ENCODE assay signal across 9 mouse cellular contexts in genomic region chr4:120680953-120681352, GRCm38 (mm10). TPM values are rescaled to one million over a fixed set of nuclear protein-coding genes. Genes with fewer than 3 reads are reported as not detected.
DNase-seq lines count a peak whose midpoint lies in the region; ATAC-seq and TF ChIP-seq lines count a peak whose summit lies in the region.
"Had no signal": no experiment of that assay in that cellular context is flagged by ENCODE, and none has a peak within 500 bp of the region (broad histone marks: within the 10 kb centered on the region; RNA-seq: fewer than 3 reads in every experiment).

No protein-coding gene starts in this region.

- H3K36me3 ChIP-seq in heart, postnatal 0 days (replicated peaks; ENCODE audit: control insufficient read depth, insufficient read depth, low read length) = no peaks in the 10 kb centered on the region
- no peaks in the 10 kb centered on the region for H3K36me3 ChIP-seq in heart, embryonic 12.5 days
- no peaks in the 10 kb centered on the region for H3K36me3 ChIP-seq in lung, embryonic 14.5 days (ENCODE audit: insufficient read depth)
- H3K36me3 ChIP-seq: neural tube, embryonic 13.5 days had no signal

- no peak overlapping the region for H3K4me2 ChIP-seq in heart, postnatal 0 days (ENCODE audit: low read depth, low read length)
- no peak overlapping the region for H3K4me2 ChIP-seq in heart, embryonic 12.5 days
- H3K4me2 ChIP-seq in lung, embryonic 14.5 days = no peak overlapping the region
- H3K4me2 ChIP-seq: neural tube, embryonic 13.5 days had no signal

- peak; percentile 70 for TF ChIP-seq CTCF in heart, postnatal 0 days (IDR thresholded peaks at IDR 0.05; ENCODE audit: low read depth)
- peak; percentile 84 for TF ChIP-seq CTCF in cortical plate, adult 2 months (IDR thresholded peaks at IDR 0.05; ENCODE audit: extremely low read depth, insufficient read depth, low read length)
- peak; percentile 80 for TF ChIP-seq CTCF in lung, embryonic 14.5 days (IDR thresholded peaks at IDR 0.05; ENCODE audit: low read depth)

- TF ChIP-seq EP300 in heart, postnatal 0 days (IDR thresholded peaks at IDR 0.05; ENCODE audit: low read depth) = no peak

- no peaks in the 10 kb centered on the region for H3K27me3 ChIP-seq in heart, postnatal 0 days (ENCODE audit: control insufficient read depth, insufficient read depth, low read length)
- H3K27me3 ChIP-seq in heart, embryonic 12.5 days (replicated peaks) = 0 out of 2 replicates have a peak, but pooled peaks cover 6% of the 10 kb centered on the region
- no peaks in the 10 kb centered on the region for H3K27me3 ChIP-seq in lung, embryonic 14.5 days (ENCODE audit: insufficient read depth, low read length)

- ATAC-seq in heart, postnatal 0 days (ENCODE audit: insufficient read depth, low read depth) = no peak
- ATAC-seq in heart, embryonic 12.5 days (ENCODE audit: insufficient number of reproducible peaks, low FRiP score) = no peak
- no peak for ATAC-seq in lung, embryonic 14.5 days (ENCODE audit: insufficient read depth)

- H3K4me3 ChIP-seq in heart, postnatal 0 days (ENCODE audit: low read depth, low read length) = no peak overlapping the region
- H3K4me3 ChIP-seq in heart, embryonic 12.5 days = no peak overlapping the region
- no peak overlapping the region for H3K4me3 ChIP-seq in cortical plate, adult 2 months (ENCODE audit: insufficient read depth, low read length)
- H3K4me3 ChIP-seq in lung, embryonic 14.5 days (ENCODE audit: low read depth, low read length) = no peak overlapping the region
- H3K4me3 ChIP-seq: neural tube, embryonic 13.5 days had no signal

- no peak overlapping the region for H3K9ac ChIP-seq in heart, postnatal 0 days (replicated peaks; ENCODE audit: low read depth, low read length)
- no peak overlapping the region for H3K9ac ChIP-seq in heart, embryonic 12.5 days
- no peak overlapping the region for H3K9ac ChIP-seq in lung, embryonic 14.5 days
- H3K9ac ChIP-seq: neural tube, embryonic 13.5 days had no signal

- no peaks in the 10 kb centered on the region for H3K9me3 ChIP-seq in heart, postnatal 0 days (replicated peaks; ENCODE audit: control insufficient read depth, low read length)
- no peaks in the 10 kb centered on the region for H3K9me3 ChIP-seq in heart, embryonic 12.5 days (replicated peaks)
- H3K9me3 ChIP-seq in lung, embryonic 14.5 days (ENCODE audit: low read depth, low read length) = no peaks in the 10 kb centered on the region
- H3K9me3 ChIP-seq: neural tube, embryonic 13.5 days had no signal

- no peaks in the 10 kb centered on the region for H3K4me1 ChIP-seq in heart, postnatal 0 days (ENCODE audit: control insufficient read depth, insufficient read depth)
- H3K4me1 ChIP-seq in heart, embryonic 12.5 days (replicated peaks) = 0 out of 2 replicates have a peak, but pooled peaks cover 3% of the 10 kb centered on the region
- no peaks in the 10 kb centered on the region for H3K4me1 ChIP-seq in cortical plate, adult 2 months (ENCODE audit: control insufficient read depth, insufficient read depth, low read length)
- no peaks in the 10 kb centered on the region for H3K4me1 ChIP-seq in lung, embryonic 14.5 days (ENCODE audit: insufficient read depth)
- H3K4me1 ChIP-seq: neural tube, embryonic 13.5 days had no signal

- no peak overlapping the region for H3K27ac ChIP-seq in heart, postnatal 0 days (ENCODE audit: low read depth)
- no peak overlapping the region for H3K27ac ChIP-seq in heart, embryonic 12.5 days (ENCODE audit: poor library complexity, severe bottlenecking)
- no peak overlapping the region for H3K27ac ChIP-seq in cortical plate, adult 2 months (ENCODE audit: insufficient read depth, low read length)
- H3K27ac ChIP-seq in lung, embryonic 14.5 days (ENCODE audit: low read depth) = no peak overlapping the region
- H3K27ac ChIP-seq: neural tube, embryonic 13.5 days had no signal

- no peak for TF ChIP-seq POLR2A in cortical plate, adult 2 months (IDR thresholded peaks at IDR 0.05; ENCODE audit: extremely low read depth, insufficient read depth, low read length)

- DNase-seq in heart, postnatal 0 days (ENCODE audit: low spot score) = peak; percentile 25
- peak; percentile 24 for DNase-seq in urinary bladder, postnatal 14 days (ENCODE audit: low spot score)
- no peak for DNase-seq in urinary bladder, adult 18-20 months (ENCODE audit: low spot score in 2 of 2)
- DNase-seq in lung, embryonic 14.5 days = peak; percentile 63
- DNase-seq in layer of hippocampus, adult 9-10 months (ENCODE audit: low spot score) = no peak
- no peak for DNase-seq in ovary, adult 18-20 months (ENCODE audit: low spot score)

- WGBS in heart, postnatal 0 days = 50% methylated on average over 7 of the region's 7 CpGs
- 55% methylated on average over 7 of the region's 7 CpGs for WGBS in heart, embryonic 12.5 days
- WGBS in lung, embryonic 14.5 days = 50% methylated on average over 7 of the region's 7 CpGs

RNA-seq across cellular contexts. Expression of gene Cited4, which starts 14.6 kb away (rescaled TPM):
- total RNA-seq in heart, postnatal 0 days (2014; rRNA removed; ENCODE audit: low replicate concordance) = 106 and 123 TPM in 2 replicates
- 51.0 and 74.0 TPM in 2 replicates for polyA plus RNA-seq in heart, postnatal 0 days (2015; fragmentation: Nextera tagmentation; extraction: Ambion mirVana)
- 41.2 and 43.6 TPM in 2 replicates for polyA plus RNA-seq in heart, embryonic 12.5 days (2016; fragmentation: Nextera tagmentation; extraction: Ambion mirVana)
- polyA plus RNA-seq in cortical plate, adult 2 months (2012; rRNA removed) = 16.8 and 18.1 TPM in 2 replicates
- 1.6 and 2.3 TPM in 2 replicates for polyA plus RNA-seq in lung, embryonic 14.5 days (2014; fragmentation: Nextera tagmentation; extraction: Ambion mirVana)

Comparison
In these comparisons a context has a peak if more than half of its experiments do, and no peak if none do; other contexts are left out.
1. DNase-seq: peak in heart, postnatal 0 days (single experiment), urinary bladder, postnatal 14 days (single experiment) and lung, embryonic 14.5 days (single experiment); none in urinary bladder, adult 18-20 months (0 of 2), layer of hippocampus, adult 9-10 months (single experiment) and ovary, adult 18-20 months (single experiment).
2. Peak in every context shown above with its lines, with median percentiles within 50 percentile points of each other: CTCF ChIP-seq.